Mouse (Mus musculus): ENCODE measurements around the gene Dnal1. TPM values are rescaled to one million over a fixed set of nuclear protein-coding genes. Genes with fewer than 3 reads are reported as not detected.
A peak's percentile ranks its signal among the peaks of the same experiment; 100 is the strongest.
"Not testable (repeated sequence)": the region's sequence is repeated elsewhere in the genome, so short reads cannot be mapped to it uniquely, and the experiment has no call there.

Gene Dnal1
- polyA plus RNA-seq (2015; fragmentation: Nextera tagmentation; extraction: Ambion mirVana), result 0.33 and 0.42 TPM in 2 replicates

- H3K9ac ChIP-seq (ENCODE audit: low read depth, low read length), result peak within 1 kb of the TSS; percentile 51; the same call in 1 of the 2 replicates
- peak within 1 kb of the TSS; percentile 66 for H3K4me3 ChIP-seq (ENCODE audit: low read depth, low read length)
- 3% methylated on average over 32 of the region's 35 CpGs for WGBS (ENCODE audit: insufficient replicate concordance)
- no peak within 1 kb of the TSS for H3K27ac ChIP-seq (ENCODE audit: low read length)
- no peaks in the 10 kb centered on the region for H3K36me3 ChIP-seq (ENCODE audit: control insufficient read depth, insufficient read depth)
- no peaks in the 10 kb centered on the region; the same call in 1 of the 2 replicates for H3K4me1 ChIP-seq (ENCODE audit: control insufficient read depth, low read depth, low read length)
- H3K27me3 ChIP-seq (ENCODE audit: control insufficient read depth, insufficient read depth, low read depth, low read length), result no peaks in the 10 kb centered on the region
- no peaks in the 10 kb centered on the region for H3K9me3 ChIP-seq (replicated peaks; ENCODE audit: control insufficient read depth, low read length)
- peak; percentile 87 for ATAC-seq (ENCODE audit: low read depth)
- H3K4me2 ChIP-seq (ENCODE audit: low read depth, low read length), result peak within 1 kb of the TSS; percentile 80
Observed at GRCm38 (mm10) chr12:84114153-84114994, at the start of gene Dnal1. Dnal1 (plus strand) TSS chr12:84114366.

- no peak for ATAC-seq (ENCODE audit: low read depth)
- Histone ChIP-seq H3K4me1 (ENCODE audit: control insufficient read depth, low read depth, low read length) (no peaks in the 10 kb centered on the region), H3K27ac (ENCODE audit: low read length) (no peak overlapping the region), H3K27me3 (ENCODE audit: control insufficient read depth, insufficient read depth, low read depth, low read length) (peaks cover 20% of the 10 kb centered on the region), H3K36me3 (ENCODE audit: control insufficient read depth, insufficient read depth) (no peaks in the 10 kb centered on the region), H3K4me3 (ENCODE audit: low read depth, low read length) (no peak overlapping the region), H3K4me2 (ENCODE audit: low read depth, low read length) (no peak overlapping the region), H3K9ac (ENCODE audit: low read depth, low read length) (no peak overlapping the region), H3K9me3 (replicated peaks; ENCODE audit: control insufficient read depth, low read length) (no peaks in the 10 kb centered on the region)
- WGBS (ENCODE audit: insufficient replicate concordance), result 54% methylated on average over 8 of the region's 8 CpGs
Observed at GRCm38 (mm10) chr12:84064621-84065020, 49.5 kb upstream of the Dnal1 start.

GRCm38 (mm10) chr12:84067752-84068151 lies 46.4 kb upstream of the Dnal1 start:
- Histone ChIP-seq H3K9me3 (replicated peaks; ENCODE audit: control insufficient read depth, low read length) (no peaks in the 10 kb centered on the region), H3K4me2 (ENCODE audit: low read depth, low read length) (no peak overlapping the region), H3K4me3 (ENCODE audit: low read depth, low read length) (no peak overlapping the region), H3K36me3 (ENCODE audit: control insufficient read depth, insufficient read depth) (no peaks in the 10 kb centered on the region), H3K9ac (ENCODE audit: low read depth, low read length) (no peak overlapping the region), H3K27ac (ENCODE audit: low read length) (no peak overlapping the region), H3K27me3 (ENCODE audit: control insufficient read depth, insufficient read depth, low read depth, low read length) (peaks cover 34% of the 10 kb centered on the region), H3K4me1 (ENCODE audit: control insufficient read depth, low read depth, low read length) (no peaks in the 10 kb centered on the region)
- 67% methylated on average over 4 of the region's 4 CpGs for WGBS (ENCODE audit: insufficient replicate concordance)
- ATAC-seq (ENCODE audit: low read depth), result no peak

DNA sequence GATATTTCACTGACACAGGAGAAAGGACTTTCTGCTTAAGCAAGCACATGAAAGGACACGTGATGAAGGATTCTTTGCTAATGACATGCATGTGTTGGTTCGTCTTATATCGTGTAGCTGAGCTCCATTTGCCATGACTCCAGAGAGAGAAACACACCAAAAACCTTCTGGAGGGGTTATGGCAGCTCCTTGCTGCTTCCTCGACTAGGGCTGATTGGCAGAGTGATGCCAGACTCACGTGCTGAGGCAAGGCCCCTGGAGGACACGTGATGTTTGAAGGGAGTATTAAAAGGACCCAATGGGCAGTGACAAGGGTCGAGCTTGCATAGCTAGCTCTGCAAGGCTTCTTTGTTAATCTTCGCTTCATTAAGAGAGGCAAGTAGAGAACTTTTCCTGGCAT lies 45.9 kb upstream of the Dnal1 start:
- no peak overlapping the region for H3K9ac ChIP-seq (ENCODE audit: low read depth, low read length)
- no peaks in the 10 kb centered on the region for H3K36me3 ChIP-seq (ENCODE audit: control insufficient read depth, insufficient read depth)
- H3K27me3 ChIP-seq (ENCODE audit: control insufficient read depth, insufficient read depth, low read depth, low read length), result peaks cover 34% of the 10 kb centered on the region
- H3K27ac ChIP-seq (ENCODE audit: low read length), result no peak overlapping the region
- H3K9me3 ChIP-seq (replicated peaks; ENCODE audit: control insufficient read depth, low read length), result no peaks in the 10 kb centered on the region
- H3K4me1 ChIP-seq (ENCODE audit: control insufficient read depth, low read depth, low read length), result no peaks in the 10 kb centered on the region
- H3K4me2 ChIP-seq (ENCODE audit: low read depth, low read length), result no peak overlapping the region
- H3K4me3 ChIP-seq (ENCODE audit: low read depth, low read length), result no peak overlapping the region
- ATAC-seq (ENCODE audit: low read depth), result no peak
- WGBS (ENCODE audit: insufficient replicate concordance), result 48% methylated on average over 8 of the region's 8 CpGs

GRCm38 (mm10) chr12:84068986-84069385 lies 45.2 kb upstream of the Dnal1 start, which contains the start of gene Acot5:
Acot5 (plus strand) TSS chr12:84069325.
- no peaks in the 10 kb centered on the region for H3K4me1 ChIP-seq (ENCODE audit: control insufficient read depth, low read depth, low read length)
- H3K27ac ChIP-seq (ENCODE audit: low read length), result no peak within 1 kb of the TSS
- no peak within 1 kb of the TSS for H3K9ac ChIP-seq (ENCODE audit: low read depth, low read length)
- peaks cover 34% of the 10 kb centered on the region for H3K27me3 ChIP-seq (ENCODE audit: control insufficient read depth, insufficient read depth, low read depth, low read length)
- WGBS (ENCODE audit: insufficient replicate concordance), result 40% methylated on average over 9 of the region's 9 CpGs
- no peak for ATAC-seq (ENCODE audit: low read depth)
- H3K4me3 ChIP-seq (ENCODE audit: low read depth, low read length), result peak within 1 kb of the TSS; percentile 32
- no peaks in the 10 kb centered on the region for H3K36me3 ChIP-seq (ENCODE audit: control insufficient read depth, insufficient read depth)
- H3K4me2 ChIP-seq (ENCODE audit: low read depth, low read length), result peak within 1 kb of the TSS; percentile 53
- H3K9me3 ChIP-seq (replicated peaks; ENCODE audit: control insufficient read depth, low read length), result no peaks in the 10 kb centered on the region

DNA sequence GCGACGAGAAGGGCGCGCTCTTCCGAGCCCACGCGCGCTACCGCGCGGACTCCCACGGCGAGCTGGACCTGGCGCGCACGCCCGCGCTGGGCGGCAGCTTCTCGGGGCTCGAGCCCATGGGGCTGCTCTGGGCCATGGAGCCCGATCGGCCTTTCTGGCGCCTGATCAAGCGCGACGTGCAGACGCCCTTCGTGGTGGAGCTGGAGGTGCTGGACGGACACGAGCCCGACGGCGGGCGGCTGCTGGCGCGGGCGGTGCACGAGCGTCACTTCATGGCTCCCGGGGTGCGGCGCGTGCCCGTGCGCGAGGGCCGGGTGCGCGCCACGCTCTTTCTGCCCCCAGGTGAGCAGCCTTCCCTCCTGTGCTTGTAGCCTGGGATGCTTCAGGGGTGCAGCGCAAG lies 44.6 kb upstream of the Dnal1 start:
- H3K9me3 ChIP-seq (replicated peaks; ENCODE audit: control insufficient read depth, low read length); H3K27ac ChIP-seq (ENCODE audit: low read length); ATAC-seq (ENCODE audit: low read depth); H3K4me1 ChIP-seq (ENCODE audit: control insufficient read depth, low read depth, low read length); H3K9ac ChIP-seq (ENCODE audit: low read depth, low read length); H3K36me3 ChIP-seq (ENCODE audit: control insufficient read depth, insufficient read depth): not testable (repeated sequence)
- Histone ChIP-seq H3K4me3 (ENCODE audit: low read depth, low read length) (peak overlapping the region; percentile 32), H3K27me3 (ENCODE audit: control insufficient read depth, insufficient read depth, low read depth, low read length) (peaks cover 34% of the 10 kb centered on the region), H3K4me2 (ENCODE audit: low read depth, low read length) (peak overlapping the region; percentile 53)
- WGBS (ENCODE audit: insufficient replicate concordance), result under 1% methylated on average over 42 of the region's 52 CpGs

DNA sequence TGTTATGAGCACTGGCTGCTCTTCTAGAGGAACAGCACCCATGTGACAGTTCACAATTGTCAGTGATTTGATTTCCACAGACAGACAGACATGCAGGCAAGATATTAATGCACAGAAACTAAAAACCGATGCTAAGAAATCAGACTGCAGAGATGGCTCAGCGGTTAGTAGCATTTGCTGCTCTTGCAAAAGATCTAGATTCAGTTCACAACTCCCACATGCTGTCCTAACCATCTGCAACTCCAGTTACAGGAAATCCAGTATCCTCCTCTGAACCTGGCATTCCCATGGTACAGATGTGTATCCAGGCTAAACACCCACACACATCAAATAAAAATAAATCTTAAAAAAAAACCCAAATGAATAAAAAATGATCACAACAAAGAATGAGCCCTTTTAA lies 42.5 kb upstream of the Dnal1 start:
- H3K27me3 ChIP-seq (ENCODE audit: control insufficient read depth, insufficient read depth, low read depth, low read length), result peaks cover 32% of the 10 kb centered on the region
- H3K9ac ChIP-seq (ENCODE audit: low read depth, low read length), result no peak overlapping the region
- no peak overlapping the region for H3K4me2 ChIP-seq (ENCODE audit: low read depth, low read length)
- no peaks in the 10 kb centered on the region for H3K9me3 ChIP-seq (replicated peaks; ENCODE audit: control insufficient read depth, low read length)
- no peaks in the 10 kb centered on the region for H3K36me3 ChIP-seq (ENCODE audit: control insufficient read depth, insufficient read depth)
- no peak for ATAC-seq (ENCODE audit: low read depth)
- H3K27ac ChIP-seq (ENCODE audit: low read length), result no peak overlapping the region
- H3K4me3 ChIP-seq (ENCODE audit: low read depth, low read length), result no peak overlapping the region
- H3K4me1 ChIP-seq (ENCODE audit: control insufficient read depth, low read depth, low read length), result no peaks in the 10 kb centered on the region
- WGBS (ENCODE audit: insufficient replicate concordance), result 75% methylated on average over 2 of the region's 2 CpGs

- Histone ChIP-seq H3K27ac (ENCODE audit: low read length) (no peak overlapping the region), H3K27me3 (ENCODE audit: control insufficient read depth, insufficient read depth, low read depth, low read length) (no peaks in the 10 kb centered on the region), H3K4me3 (ENCODE audit: low read depth, low read length) (no peak overlapping the region), H3K4me2 (ENCODE audit: low read depth, low read length) (no peak overlapping the region), H3K9ac (ENCODE audit: low read depth, low read length) (no peak overlapping the region), H3K36me3 (ENCODE audit: control insufficient read depth, insufficient read depth) (no peaks in the 10 kb centered on the region), H3K9me3 (replicated peaks; ENCODE audit: control insufficient read depth, low read length) (no peaks in the 10 kb centered on the region), H3K4me1 (ENCODE audit: control insufficient read depth, low read depth, low read length) (no peaks in the 10 kb centered on the region)
- WGBS (ENCODE audit: insufficient replicate concordance), result 56% methylated on average over 4 of the region's 4 CpGs
- ATAC-seq (ENCODE audit: low read depth), result no peak
Observed at GRCm38 (mm10) chr12:84077371-84077990, 36.7 kb upstream of the Dnal1 start.

- Histone ChIP-seq H3K36me3 (ENCODE audit: control insufficient read depth, insufficient read depth) (no peaks in the 10 kb centered on the region), H3K27me3 (ENCODE audit: control insufficient read depth, insufficient read depth, low read depth, low read length) (no peaks in the 10 kb centered on the region), H3K4me3 (ENCODE audit: low read depth, low read length) (no peak overlapping the region), H3K9ac (ENCODE audit: low read depth, low read length) (no peak overlapping the region), H3K4me1 (ENCODE audit: control insufficient read depth, low read depth, low read length) (no peaks in the 10 kb centered on the region), H3K9me3 (replicated peaks; ENCODE audit: control insufficient read depth, low read length) (no peaks in the 10 kb centered on the region), H3K27ac (ENCODE audit: low read length) (no peak overlapping the region), H3K4me2 (ENCODE audit: low read depth, low read length) (no peak overlapping the region)
- WGBS (ENCODE audit: insufficient replicate concordance), result 59% methylated on average over 2 of the region's 2 CpGs
- no peak for ATAC-seq (ENCODE audit: low read depth)
Observed at GRCm38 (mm10) chr12:84083842-84084241, 30.3 kb upstream of the Dnal1 start.
